Mouse (Mus musculus) cortical plate, adult 2 months (tissue): Measurements from ENCODE around the gene Nkx1-1.

Experiments
- CTCF ChIP-seq: fragments of 200-500 bp; IDR thresholded peaks from 2 replicates; pipeline ENCODE4 v1.5.1; 2011; ENCODE audit warnings: mild to moderate bottlenecking, control low read depth, low read length; ENCODE audit not compliant: insufficient read depth; ENCODE audit errors: extremely low read depth
- POLR2A ChIP-seq: fragments of 200-500 bp; IDR thresholded peaks from 2 replicates; pipeline ENCODE4 v1.6.1; 2011; ENCODE audit warnings: mild to moderate bottlenecking, low read length, control low read depth; ENCODE audit not compliant: insufficient read depth; ENCODE audit errors: extremely low read depth

GRCm38 (mm10) chr5:33420313-33420712, 13.5 kb downstream of the Nkx1-1 start:
- TF ChIP-seq CTCF (no peak), POLR2A (no peak)
